Mouse (Mus musculus) brain, embryonic 14.5 days (tissue): Measurements from ENCODE around the gene Gm21488. TPM values are rescaled to one million over a fixed set of nuclear protein-coding genes. Genes with fewer than 3 reads are reported as not detected.
"Not testable (repeated sequence)": the region's sequence is repeated elsewhere in the genome, so short reads cannot be mapped to it uniquely, and the experiment has no call there.

Source experiments
- DNase-seq: peaks from one replicate; pipeline ENCODE4 v3.0.0-alpha.2; 2011; ENCODE audit warnings: low read depth
- polyA plus RNA-seq: library from polyadenylated mRNA; depleted of rRNA; stranded (reverse); fragments of >200 nt; gene quantifications from 2 replicates; pipeline ENCODE4 v1.2.3, GENCODE M21; 2012; rRNA removed

Gene Gm21488
- not detected in 2 replicates for polyA plus RNA-seq

GRCm38 (mm10) chrY:27521820-27522219 is at the start of gene Gm21488:
Gm21488 (minus strand) TSS chrY:27521920.
- DNase-seq = not testable (repeated sequence)
